Comparison of ENCODE assay signal across 11 mouse cellular contexts in the genomic region with DNA sequence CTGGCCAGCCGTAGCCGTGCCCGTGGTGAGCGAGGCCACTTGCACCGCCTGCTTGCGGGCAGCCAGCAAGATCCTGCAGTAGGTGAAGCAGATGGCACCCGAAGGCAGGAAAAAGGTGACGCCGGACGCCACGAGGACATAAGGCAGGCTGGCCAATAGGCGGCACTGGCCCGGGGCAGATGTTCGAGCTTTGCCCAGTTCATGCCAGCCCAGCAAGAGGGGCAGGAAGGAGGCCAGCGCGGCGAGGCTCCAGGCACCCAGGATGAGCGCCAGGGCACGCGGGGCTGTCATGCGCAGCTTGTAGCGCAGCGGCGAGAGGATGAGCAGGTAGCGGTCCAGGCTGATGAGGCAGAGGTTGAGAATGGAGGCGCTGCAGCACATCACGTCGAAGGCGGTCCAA. TPM values are rescaled to one million over a fixed set of nuclear protein-coding genes. Genes with fewer than 3 reads are reported as not detected.
DNase-seq lines count a peak whose midpoint lies in the region; ATAC-seq and TF ChIP-seq lines count a peak whose summit lies in the region.
"Had no signal": no experiment of that assay in that cellular context is flagged by ENCODE, and none has a peak within 500 bp of the region (broad histone marks: within the 10 kb centered on the region; RNA-seq: fewer than 3 reads in every experiment).

No protein-coding gene starts in this region.

- in situ Hi-C loops in ES-E14 (cut with MboI; ENCODE audit: low sequenced_read_pairs in 2 of 2, unreplicated experiment in 2 of 2), result no loop called here

- H3K4me1 ChIP-seq in heart, embryonic 13.5 days, result peaks cover 18% of the 10 kb centered on the region
- no peaks in the 10 kb centered on the region; a peak in 1 of 4 replicates for H3K4me1 ChIP-seq in ES-E14 (ENCODE audit: control insufficient read depth in 2 of 2, insufficient read depth in 2 of 2, low read length in 2 of 2, poor library complexity in 1 of 2)
- peaks cover 24% of the 10 kb centered on the region for H3K4me1 ChIP-seq in forebrain, embryonic 13.5 days
- H3K4me1 ChIP-seq in limb, embryonic 12.5 days (replicated peaks), result peaks cover 15% of the 10 kb centered on the region

- no peak for DNase-seq in heart, adult 11 months
- DNase-seq in ES-E14 (ENCODE audit: low read depth, low spot score), result no peak
- no peak for DNase-seq in thymus, postnatal 0 days (ENCODE audit: low spot score)
- DNase-seq in adrenal gland, adult (ENCODE audit: inconsistent age in 2 of 2, low spot score in 1 of 2), result no peak
- no peak for DNase-seq in spleen, adult 18-20 months

- peak overlapping the region; percentile 94 for H3K4me2 ChIP-seq in heart, embryonic 13.5 days
- peak overlapping the region; percentile 84 for H3K4me2 ChIP-seq in forebrain, embryonic 13.5 days
- H3K4me2 ChIP-seq in limb, embryonic 12.5 days, result peak overlapping the region; percentile 97

- no peaks in the 10 kb centered on the region for H3K36me3 ChIP-seq in heart, embryonic 13.5 days
- no peaks in the 10 kb centered on the region for H3K36me3 ChIP-seq in ES-E14 (ENCODE audit: control insufficient read depth, insufficient read depth, low read length, poor library complexity, severe bottlenecking)
- no peaks in the 10 kb centered on the region for H3K36me3 ChIP-seq in forebrain, embryonic 13.5 days (ENCODE audit: poor library complexity, severe bottlenecking)
- no peaks in the 10 kb centered on the region for H3K36me3 ChIP-seq in limb, embryonic 12.5 days

- no peak for ATAC-seq in heart, embryonic 13.5 days (ENCODE audit: extremely low read depth, insufficient number of reproducible peaks, low FRiP score, low TSS enrichment)
- ATAC-seq in forebrain, embryonic 13.5 days, result no peak
- ATAC-seq in limb, embryonic 12.5 days (ENCODE audit: insufficient number of reproducible peaks, insufficient read depth, low FRiP score, low TSS enrichment, low read depth), result no peak

- H3K4me3 ChIP-seq in heart, embryonic 13.5 days, result peak overlapping the region; percentile 62
- peak overlapping the region; percentile 20 to 78; a peak in 3 of 4 replicates for H3K4me3 ChIP-seq in ES-E14 (ENCODE audit: insufficient read depth in 1 of 2, low read depth in 1 of 2, low read length in 2 of 2, poor library complexity in 1 of 2, severe bottlenecking in 1 of 2)
- H3K4me3 ChIP-seq in forebrain, embryonic 13.5 days, result peak overlapping the region; percentile 56
- peak overlapping the region; percentile 64 for H3K4me3 ChIP-seq in limb, embryonic 12.5 days (replicated peaks)
- H3K4me3 ChIP-seq: myocyte had no signal

- H3K9me3 ChIP-seq in heart, embryonic 13.5 days, result no peaks in the 10 kb centered on the region
- H3K9me3 ChIP-seq in ES-E14 (ENCODE audit: control insufficient read depth, insufficient read depth, low read depth, low read length), result no peaks in the 10 kb centered on the region
- H3K9me3 ChIP-seq in forebrain, embryonic 13.5 days (replicated peaks), result no peaks in the 10 kb centered on the region
- H3K9me3 ChIP-seq in limb, embryonic 12.5 days, result no peaks in the 10 kb centered on the region

- H3K27ac ChIP-seq in heart, embryonic 13.5 days (replicated peaks), result no peak overlapping the region
- no peak overlapping the region for H3K27ac ChIP-seq in ES-E14 (ENCODE audit: insufficient read depth, low read depth, low read length, poor library complexity, severe bottlenecking)
- H3K27ac ChIP-seq in forebrain, embryonic 13.5 days, result no peak overlapping the region
- H3K27ac ChIP-seq in limb, embryonic 12.5 days, result no peak overlapping the region

- H3K9ac ChIP-seq in heart, embryonic 13.5 days, result no peak overlapping the region
- H3K9ac ChIP-seq in ES-E14 (ENCODE audit: insufficient read depth, low read depth, low read length, poor library complexity, severe bottlenecking), result no peak overlapping the region
- no peak overlapping the region for H3K9ac ChIP-seq in forebrain, embryonic 13.5 days
- H3K9ac ChIP-seq in limb, embryonic 12.5 days (replicated peaks), result peak overlapping the region; percentile 27; the same call in 1 of the 2 replicates

- 13% methylated on average over 29 of the region's 29 CpGs for WGBS in heart, embryonic 13.5 days
- WGBS in forebrain, embryonic 13.5 days, result 20% methylated on average over 29 of the region's 29 CpGs
- WGBS in limb, embryonic 12.5 days, result 12% methylated on average over 29 of the region's 29 CpGs

- H3K27me3 ChIP-seq in heart, embryonic 13.5 days (replicated peaks), result peaks cover 90% of the 10 kb centered on the region
- H3K27me3 ChIP-seq in forebrain, embryonic 13.5 days, result peaks cover 82% of the 10 kb centered on the region
- H3K27me3 ChIP-seq in limb, embryonic 12.5 days, result peaks cover 89% of the 10 kb centered on the region

TF ChIP-seq in ES-E14, 5 proteins besides CTCF, POLR2A, EP300 and RAD21:
- TF ChIP-seq ZNF384 (IDR thresholded peaks at IDR 0.05; ENCODE audit: low read depth, low read length) (no peak), CHD2 (IDR thresholded peaks at IDR 0.05; ENCODE audit: low read depth, low read length) (no peak), MAFK (IDR thresholded peaks at IDR 0.05; ENCODE audit: insufficient read depth, low read depth, low read length) (no peak), HCFC1 (IDR thresholded peaks at IDR 0.05; ENCODE audit: borderline replicate concordance, insufficient read depth, low read length) (no peak), ZC3H11A (IDR thresholded peaks at IDR 0.05; ENCODE audit: borderline replicate concordance, low read depth, low read length) (no peak)

RNA-seq across cellular contexts. Expression of a gene that starts 1.3 kb away (rescaled TPM):
- polyA plus RNA-seq in heart, embryonic 13.5 days (2015; fragmentation: Nextera tagmentation; extraction: Ambion mirVana), result not detected in 2 replicates
- 0.13 and 0.37 TPM in 2 replicates for total RNA-seq in ES-E14 (2012; rRNA removed)
- 0.11 and 0.18 TPM in 2 replicates for polyA plus RNA-seq in forebrain, embryonic 13.5 days (2015; fragmentation: Nextera tagmentation; extraction: Ambion mirVana)
- polyA plus RNA-seq in limb, embryonic 12.5 days (2016; fragmentation: Nextera tagmentation; extraction: Ambion mirVana), result 0.50 and 0.60 TPM in 2 replicates
- not detected in 2 replicates for polyA plus RNA-seq in thymus, postnatal 0 days (2015; fragmentation: Nextera tagmentation; extraction: Ambion mirVana)
- total RNA-seq: CH12.LX; gastrocnemius, postnatal 36 days had no signal

RNA-seq across cellular contexts. Expression of a gene that starts 18.7 kb away (rescaled TPM):
- polyA plus RNA-seq in heart, embryonic 13.5 days (2015; fragmentation: Nextera tagmentation; extraction: Ambion mirVana), result 13.4 and 15.2 TPM in 2 replicates
- 4.5 and 12.5 TPM in 2 replicates for total RNA-seq in ES-E14 (2012; rRNA removed)
- polyA plus RNA-seq in forebrain, embryonic 13.5 days (2015; fragmentation: Nextera tagmentation; extraction: Ambion mirVana), result 12.5 and 17.1 TPM in 2 replicates
- polyA plus RNA-seq in limb, embryonic 12.5 days (2016; fragmentation: Nextera tagmentation; extraction: Ambion mirVana), result 141 and 152 TPM in 2 replicates
- polyA plus RNA-seq in thymus, postnatal 0 days (2015; fragmentation: Nextera tagmentation; extraction: Ambion mirVana), result 19.8 and 20.9 TPM in 2 replicates

RNA-seq across cellular contexts. Expression of a gene that starts 56.9 kb away (rescaled TPM):
- polyA plus RNA-seq in heart, embryonic 13.5 days (2015; fragmentation: Nextera tagmentation; extraction: Ambion mirVana), result 572 and 667 TPM in 2 replicates
- 141 and 147 TPM in 2 replicates for total RNA-seq in ES-E14 (2012; rRNA removed)
- polyA plus RNA-seq in forebrain, embryonic 13.5 days (2015; fragmentation: Nextera tagmentation; extraction: Ambion mirVana), result 429 and 523 TPM in 2 replicates
- 476 and 492 TPM in 2 replicates for polyA plus RNA-seq in limb, embryonic 12.5 days (2016; fragmentation: Nextera tagmentation; extraction: Ambion mirVana)
- polyA plus RNA-seq in thymus, postnatal 0 days (2015; fragmentation: Nextera tagmentation; extraction: Ambion mirVana), result 777 and 795 TPM in 2 replicates
